Mouse (Mus musculus): Measurements from ENCODE around the gene Cyp4f17.
"Not testable (repeated sequence)": the region's sequence is repeated elsewhere in the genome, so short reads cannot be mapped to it uniquely, and the experiment has no call there.

Gene Cyp4f17

GRCm38 (mm10) chr17:32526341-32526740 lies 20.5 kb downstream of the Cyp4f17 start:
- DNase-seq (ENCODE audit: low read depth, low spot score): not testable (repeated sequence)

DNA sequence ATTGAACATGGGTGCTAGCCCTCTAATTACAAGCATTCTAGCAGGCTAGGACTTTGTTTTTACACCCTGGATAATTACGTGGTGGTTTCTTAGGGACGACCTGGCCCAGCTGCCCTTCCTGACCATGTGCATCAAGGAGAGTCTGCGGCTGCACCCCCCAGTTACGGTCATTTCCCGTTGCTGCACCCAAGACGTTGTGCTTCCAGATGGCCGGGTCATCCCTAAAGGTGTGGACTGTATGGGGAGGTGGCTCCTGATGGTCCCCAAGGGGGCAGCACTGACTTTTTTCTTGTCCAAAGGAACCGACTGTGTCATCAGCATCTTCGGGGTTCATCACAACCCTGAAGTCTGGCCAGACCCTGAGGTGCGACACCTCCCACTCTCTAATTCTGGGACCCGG lies 21.9 kb downstream of the Cyp4f17 start:
- DNase-seq (ENCODE audit: low read depth, low spot score): no peak

DNA sequence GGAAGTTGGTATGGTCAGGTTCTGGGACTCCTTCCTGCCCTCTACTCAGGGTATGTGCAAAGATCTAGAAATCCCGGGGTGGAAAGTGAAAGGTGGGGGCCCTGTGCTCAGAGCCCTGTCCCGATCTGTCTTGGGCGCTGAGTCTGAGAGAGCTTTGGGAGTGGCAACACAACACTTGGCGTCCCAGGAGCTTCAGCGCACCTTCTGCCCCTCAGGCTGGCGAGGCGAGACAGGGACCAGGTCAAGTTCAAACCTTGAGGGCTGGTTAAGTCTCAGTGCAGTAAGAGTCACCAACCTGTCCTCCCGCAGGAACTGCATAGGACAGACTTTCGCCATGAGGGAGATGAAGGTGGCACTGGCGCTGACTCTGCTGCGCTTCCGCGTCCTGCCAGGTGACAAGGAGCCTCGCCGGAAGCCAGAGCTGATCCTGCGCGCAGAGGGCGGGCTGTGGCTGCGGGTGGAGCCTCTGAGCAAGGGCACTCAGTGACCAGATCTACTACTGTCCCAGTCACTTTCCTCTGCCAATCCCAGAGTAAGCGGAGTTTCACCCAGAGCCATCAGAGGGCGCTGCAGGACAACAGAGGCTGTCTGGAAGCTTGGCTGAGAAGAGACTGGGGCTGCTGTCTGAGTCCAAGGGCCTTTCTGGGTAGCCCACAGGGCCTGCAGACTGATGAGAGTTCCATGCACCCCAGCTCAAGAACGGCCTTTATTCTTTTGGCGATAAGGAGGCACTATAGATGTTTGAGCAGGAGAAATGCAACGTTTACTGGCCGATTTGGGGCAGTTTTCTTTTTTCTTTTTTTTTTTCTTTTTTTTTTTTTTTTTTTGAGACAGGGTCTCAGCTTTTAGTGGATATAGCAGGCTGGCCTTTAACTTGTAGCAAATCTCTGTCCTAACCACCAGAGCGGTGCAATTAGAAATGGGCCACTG lies 22.8 kb downstream of the Cyp4f17 start:
- peak; percentile 34 for DNase-seq (ENCODE audit: low read depth, low spot score)

DNA sequence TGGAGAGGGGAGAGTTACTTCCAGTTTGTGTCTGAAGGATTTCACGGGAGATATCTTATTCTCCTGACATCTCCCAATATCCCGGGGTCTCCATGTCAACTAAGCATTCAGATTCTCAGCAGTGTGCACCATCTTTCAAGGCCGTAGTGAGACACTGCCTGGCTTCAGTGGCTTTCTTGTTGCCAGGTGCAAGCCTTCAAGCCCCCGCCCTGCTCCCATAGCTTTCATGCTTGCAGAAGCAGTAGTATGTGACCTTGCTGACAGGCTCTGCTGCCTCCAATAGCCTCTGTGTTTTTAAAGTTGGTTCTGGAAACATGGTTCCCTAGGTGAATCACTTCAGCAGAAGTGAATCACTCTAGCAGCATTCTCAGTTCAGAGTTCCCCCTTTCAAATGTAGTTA lies 26.5 kb downstream of the Cyp4f17 start:
- not testable (repeated sequence) for DNase-seq (ENCODE audit: low read depth, low spot score)

DNA sequence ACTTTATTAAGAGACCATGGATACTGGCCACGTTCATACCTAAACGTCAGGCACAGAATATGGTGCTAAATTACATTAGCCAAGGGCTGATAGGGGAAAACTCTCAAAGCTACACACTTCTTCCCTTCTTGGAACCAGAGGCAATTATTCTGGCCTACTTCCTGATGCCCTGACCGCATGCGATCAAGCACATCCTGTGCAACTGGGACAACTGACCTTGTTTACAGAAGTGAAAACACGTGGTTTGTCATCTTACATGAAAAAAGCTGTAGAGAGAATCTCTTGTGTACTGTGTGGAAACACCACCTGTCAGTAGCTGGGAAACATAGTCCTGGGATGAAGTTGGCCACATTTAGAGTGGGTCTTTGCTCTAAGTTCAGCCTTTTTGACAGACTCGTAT lies 28.2 kb downstream of the Cyp4f17 start:
- DNase-seq (ENCODE audit: low read depth, low spot score): no peak

- peak; percentile 37 for DNase-seq (ENCODE audit: low read depth, low spot score)
These were observed 30.4 kb downstream of the Cyp4f17 start, which contains the start of gene Cyp4f16 for GRCm38 (mm10) chr17:32536051-32536866. Gene Cyp4f16 (plus strand): TSS chr17:32536558.

- no peak for DNase-seq (ENCODE audit: low read depth, low spot score)
These were observed 31.0 kb downstream of the Cyp4f17 start for GRCm38 (mm10) chr17:32536867-32537250.

DNA sequence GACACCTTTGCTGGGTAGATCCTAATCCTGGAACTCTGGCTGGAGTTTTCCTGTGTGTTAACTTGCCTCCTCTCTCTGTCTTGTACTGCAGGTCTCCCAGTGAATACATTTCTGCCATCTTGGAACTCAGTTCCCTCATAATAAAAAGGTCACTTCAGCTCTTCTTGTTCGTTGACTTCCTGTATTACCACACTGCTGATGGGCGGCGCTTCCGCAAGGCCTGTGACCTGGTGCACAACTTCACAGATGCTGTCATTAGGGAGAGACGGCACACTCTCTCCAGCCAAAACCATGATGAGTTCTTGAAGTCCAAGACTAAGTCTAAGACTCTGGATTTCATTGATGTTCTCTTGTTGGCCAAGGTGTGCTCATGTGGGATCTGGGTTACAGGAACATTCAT lies 38.9 kb downstream of the Cyp4f17 start:
- DNase-seq (ENCODE audit: low read depth, low spot score): not testable (repeated sequence)

DNA sequence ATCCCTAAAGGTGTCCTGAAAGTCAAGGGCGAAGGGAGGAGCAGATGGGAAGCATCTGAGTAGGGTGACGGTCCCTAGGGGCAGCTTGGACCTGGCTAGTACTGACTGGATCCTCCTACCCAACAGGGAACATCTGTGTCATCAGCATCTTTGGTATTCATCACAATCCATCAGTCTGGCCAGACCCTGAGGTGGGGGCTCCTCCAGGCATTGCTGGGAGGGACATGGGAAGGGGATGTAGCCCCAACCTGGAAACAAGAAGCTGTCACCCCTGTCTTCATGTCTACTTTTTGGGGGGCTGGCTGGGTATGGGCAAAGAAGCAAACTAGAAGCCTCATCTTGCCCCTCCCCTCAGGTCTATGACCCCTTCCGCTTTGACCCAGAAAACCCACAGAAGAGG lies 44.5 kb downstream of the Cyp4f17 start:
- DNase-seq (ENCODE audit: low read depth, low spot score): not testable (repeated sequence)

DNA sequence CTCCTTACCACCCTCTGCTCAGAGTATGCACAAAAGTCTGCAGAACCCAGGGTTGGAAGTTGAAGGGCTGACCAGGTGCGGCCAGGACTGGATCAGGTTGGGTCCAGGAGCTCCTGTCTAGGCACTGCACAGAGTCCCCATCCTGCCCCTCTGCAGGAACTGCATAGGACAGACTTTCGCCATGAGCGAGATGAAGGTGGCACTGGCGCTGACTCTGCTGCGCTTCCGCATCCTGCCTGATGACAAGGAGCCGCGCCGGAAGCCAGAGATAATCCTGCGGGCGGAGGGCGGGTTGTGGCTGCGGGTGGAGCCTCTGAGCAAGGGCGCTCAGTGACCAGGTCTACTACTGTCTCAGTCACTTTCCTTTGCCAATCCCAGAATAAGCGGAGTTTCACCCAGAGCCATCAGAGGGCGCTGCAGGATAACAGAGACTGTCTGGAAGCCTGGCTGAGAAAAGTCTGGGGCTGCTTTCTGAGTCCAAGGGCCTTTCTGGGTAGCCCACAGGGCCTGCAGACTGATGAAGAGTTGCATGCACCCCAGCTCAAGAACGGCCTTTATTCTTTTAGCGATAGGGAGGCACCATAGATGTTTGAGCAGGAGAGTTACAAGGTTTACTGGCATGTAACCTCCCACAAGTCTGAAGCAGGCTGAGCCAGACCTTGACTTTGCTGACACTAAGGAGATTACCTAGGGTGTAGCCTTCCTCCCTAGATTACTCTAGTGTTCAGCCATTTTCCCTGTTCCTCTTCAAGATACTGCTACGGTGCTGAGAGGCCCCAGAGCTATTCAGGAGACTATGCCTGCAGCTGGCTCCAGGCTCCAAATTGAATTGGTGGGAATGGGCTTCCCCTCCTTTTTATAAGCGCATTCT lies 45.3 kb downstream of the Cyp4f17 start:
- DNase-seq (ENCODE audit: low read depth, low spot score): peak; percentile 77

GRCm38 (mm10) chr17:32553016-32553415 lies 47.2 kb downstream of the Cyp4f17 start:
- DNase-seq (ENCODE audit: low read depth, low spot score): not testable (repeated sequence)

DNA sequence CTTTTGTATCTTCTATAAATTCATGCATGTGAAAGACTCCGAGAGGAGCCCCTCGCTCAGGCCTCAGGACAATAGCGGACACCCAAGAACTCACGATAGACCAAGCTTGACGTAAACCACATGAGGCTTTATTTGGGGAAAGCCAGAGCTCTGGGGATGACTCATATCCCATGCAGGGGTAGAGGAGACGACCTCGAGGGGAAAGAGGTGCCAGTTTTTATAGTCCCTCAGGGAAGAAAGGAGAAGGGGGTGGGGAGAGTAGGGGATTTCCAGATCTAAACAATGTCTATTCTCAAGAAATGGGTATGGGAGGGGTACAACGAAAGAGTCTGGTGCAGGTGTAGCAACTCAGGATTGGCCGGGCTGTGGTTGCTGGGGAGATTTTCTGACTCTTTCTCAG lies 48.5 kb downstream of the Cyp4f17 start:
- not testable (repeated sequence) for DNase-seq (ENCODE audit: low read depth, low spot score)

DNA sequence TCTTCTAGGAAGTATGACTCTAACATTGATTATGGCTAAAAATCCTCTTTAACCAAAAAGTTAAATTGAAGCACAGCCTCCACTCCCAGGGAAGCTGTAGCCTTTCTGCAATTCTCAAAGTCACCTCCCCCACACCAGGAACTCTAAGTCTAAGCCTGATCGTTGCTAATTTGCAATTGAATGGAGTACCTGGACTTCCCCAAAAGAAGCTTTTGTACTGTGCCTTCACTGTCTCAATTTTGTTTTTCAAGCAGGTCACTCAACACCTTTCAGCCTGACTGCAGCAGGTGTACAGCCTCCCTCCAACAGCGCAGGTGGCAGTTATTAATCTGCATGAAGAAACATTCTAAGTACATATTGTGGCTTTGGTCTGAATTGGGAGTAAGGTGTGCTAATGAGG lies 57.5 kb downstream of the Cyp4f17 start:
- DNase-seq (ENCODE audit: low read depth, low spot score): not testable (repeated sequence)

- DNase-seq (ENCODE audit: low read depth, low spot score): not testable (repeated sequence)
These were observed 67.4 kb downstream of the Cyp4f17 start for GRCm38 (mm10) chr17:32573286-32573685.

DNA sequence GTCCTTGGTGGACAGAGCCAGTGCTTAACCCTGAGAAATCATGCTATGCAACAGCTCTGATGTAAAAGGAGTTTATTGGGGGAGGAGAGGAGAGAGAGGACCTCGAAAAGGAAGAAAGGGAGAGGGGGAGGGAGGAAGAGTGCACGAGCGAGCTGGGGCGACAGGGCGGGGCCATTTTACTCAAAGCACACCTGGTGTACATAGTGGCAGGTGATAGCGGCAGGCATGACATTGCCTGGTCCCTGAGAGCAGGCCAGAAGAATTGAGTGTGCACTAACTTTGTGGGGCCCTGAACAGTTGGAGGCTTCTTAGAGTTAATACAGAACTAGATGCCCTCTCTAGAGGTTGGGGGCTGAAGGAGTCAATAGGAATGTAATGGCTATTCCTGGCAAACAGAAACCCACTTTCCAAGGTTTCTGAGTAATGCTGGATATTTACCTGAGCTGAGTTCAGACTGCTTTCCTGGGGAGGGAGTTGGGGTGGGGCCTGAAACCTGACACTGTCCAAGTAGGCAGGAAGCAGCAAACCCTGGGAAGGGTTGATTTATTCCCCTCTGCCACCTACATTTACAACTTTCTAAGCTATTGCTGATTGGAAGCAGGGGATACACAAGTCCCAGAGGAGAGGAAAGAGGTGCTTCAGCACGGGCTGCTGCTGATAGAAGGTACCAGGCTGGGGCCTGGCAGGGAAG lies 71.8 kb downstream of the Cyp4f17 start:
- DNase-seq (ENCODE audit: low read depth, low spot score): no peak
